Mouse (Mus musculus): ENCODE measurements around the gene Pnrc1.

Pnrc1 gene

GRCm38 (mm10) chr4:33224003-33224675 lies 65.8 kb downstream of the Pnrc1 start:
- DNase-seq (ENCODE audit: low read depth in 1 of 2, low spot score in 2 of 2), result no peak

GRCm38 (mm10) chr4:33221847-33222246 lies 68.1 kb downstream of the Pnrc1 start:
- DNase-seq (ENCODE audit: low read depth in 1 of 2, low spot score in 2 of 2), result no peak

- no peak for DNase-seq (ENCODE audit: low read depth in 1 of 2, low spot score in 2 of 2)
These were observed 80.8 kb downstream of the Pnrc1 start, which contains the start of gene Srsf12 for GRCm38 (mm10) chr4:33208881-33209841. Srsf12 (plus strand) TSS chr4:33208991.

GRCm38 (mm10) chr4:33207551-33207950 lies 82.4 kb downstream of the Pnrc1 start:
- no peak for DNase-seq (ENCODE audit: low read depth in 1 of 2, low spot score in 2 of 2)

- no peak for DNase-seq (ENCODE audit: low read depth in 1 of 2, low spot score in 2 of 2)
These were observed 85.3 kb downstream of the Pnrc1 start for GRCm38 (mm10) chr4:33204682-33205081.

- no peak for DNase-seq (ENCODE audit: low read depth in 1 of 2, low spot score in 2 of 2)
These were observed 91.8 kb downstream of the Pnrc1 start for GRCm38 (mm10) chr4:33198117-33198516.
